Mouse (Mus musculus): Measurements from ENCODE around the gene Pla2g3.
A peak's percentile ranks its signal among the peaks of the same experiment; 100 is the strongest.

The Pla2g3 gene

DNA sequence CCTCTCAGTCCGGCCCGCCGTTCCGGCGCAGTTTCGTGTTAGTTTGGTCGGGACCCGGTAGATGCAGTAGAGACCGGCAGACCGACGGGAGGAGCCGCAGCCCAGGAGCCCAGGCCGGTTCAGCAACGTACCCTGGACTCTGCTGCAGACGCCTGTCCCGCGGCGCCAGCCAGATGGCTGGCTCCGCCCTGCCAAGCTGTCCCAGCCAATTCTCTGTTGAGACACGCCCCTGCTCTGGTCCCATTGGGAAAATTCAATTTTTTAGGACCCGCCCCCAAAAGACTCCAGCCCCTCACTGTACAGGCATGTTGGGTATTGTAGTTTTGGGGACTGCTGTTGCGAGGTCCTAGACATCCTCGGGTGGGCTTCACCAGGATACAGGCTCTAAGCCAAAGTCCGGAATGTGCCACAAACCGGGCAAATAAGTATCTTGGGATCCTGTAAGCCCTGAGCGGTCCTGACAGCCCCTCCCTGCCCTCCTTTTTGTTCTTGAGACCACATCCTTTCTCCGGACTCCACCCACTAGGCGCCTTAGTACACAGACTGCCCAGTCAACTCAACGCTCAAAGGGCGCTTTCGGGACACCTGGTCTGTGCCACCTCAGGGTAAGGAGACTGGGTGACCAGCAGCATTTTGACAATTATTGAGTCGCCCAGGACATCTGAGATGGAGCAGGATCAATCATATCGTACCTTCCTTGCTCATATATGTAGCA lies 51.2 kb downstream of the Pla2g3 start:
- DNase-seq = peak; percentile 94

DNA sequence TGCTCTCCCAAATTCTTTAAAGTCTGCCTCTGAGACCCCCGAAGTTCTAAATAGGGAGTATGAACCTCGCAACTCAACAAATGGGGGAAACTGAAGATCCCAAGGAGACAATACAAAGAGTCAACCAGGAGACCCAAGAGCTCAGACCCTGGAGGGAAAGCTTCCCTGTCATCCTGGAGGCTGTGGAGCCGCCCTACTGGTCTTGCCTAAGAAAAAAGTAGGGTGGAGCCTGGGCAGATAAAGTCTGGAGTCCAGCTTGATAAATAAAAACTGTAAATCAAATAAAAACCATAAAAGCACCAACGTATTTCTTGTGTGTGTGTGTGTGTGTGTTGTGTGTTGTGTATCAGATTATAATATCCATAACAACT lies 51.7 kb downstream of the Pla2g3 start:
- no peak for DNase-seq

DNA sequence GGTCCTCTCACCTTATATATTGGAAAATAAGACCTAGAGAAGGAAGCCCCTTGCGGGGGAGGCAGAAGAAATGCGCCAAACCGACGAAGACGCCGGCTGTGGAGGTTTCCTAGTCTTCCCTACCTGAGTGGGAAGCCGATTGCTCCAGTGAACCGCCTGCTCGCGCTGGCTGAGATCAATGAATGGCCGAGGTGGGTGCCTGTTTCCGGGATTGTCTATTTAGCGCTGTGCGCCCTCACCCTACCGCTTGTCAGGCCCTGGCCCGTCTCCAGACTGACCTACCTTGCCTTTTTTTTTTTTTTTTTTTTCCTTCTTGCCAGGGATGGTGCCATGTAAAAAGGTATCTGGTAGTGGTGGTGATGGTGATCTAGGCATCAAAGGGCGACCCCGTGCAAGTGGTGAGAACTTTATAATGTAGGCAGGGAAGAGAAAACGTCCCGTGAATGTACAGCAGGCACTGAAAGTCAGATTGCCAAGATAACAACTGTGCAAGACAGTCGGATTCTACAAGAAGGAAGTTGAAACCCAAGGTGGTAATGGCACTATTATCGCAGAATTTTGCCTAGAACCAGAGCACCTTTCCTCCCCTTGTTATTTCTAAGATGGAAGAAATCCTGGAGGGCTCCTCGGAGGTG lies 52.5 kb downstream of the Pla2g3 start, which contains the start of gene Smtn:
Smtn (minus strand) TSS at position 162 of the 635 bp plus-strand sequence.
- peak; percentile 39 for DNase-seq

DNA sequence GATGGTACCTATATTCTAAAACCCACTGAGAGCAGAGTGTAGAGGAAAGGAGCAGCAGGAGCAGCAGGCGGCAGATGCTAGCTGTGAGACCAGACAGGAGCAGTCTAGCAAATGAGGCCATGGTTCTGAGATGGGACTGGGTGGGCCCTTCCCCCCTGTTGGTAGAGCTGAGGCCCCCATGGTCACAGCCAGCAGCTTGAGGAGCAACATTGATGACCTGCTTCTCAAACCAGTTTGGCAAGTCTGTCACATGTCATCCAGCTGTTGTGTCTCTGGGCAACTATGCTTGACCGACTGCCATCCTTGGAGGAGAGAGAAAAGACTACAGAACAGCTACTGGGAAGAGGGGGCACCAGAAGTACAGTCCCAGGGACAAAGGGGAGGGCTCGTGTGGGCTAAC lies 53.8 kb downstream of the Pla2g3 start:
- peak; percentile 13 for DNase-seq

DNA sequence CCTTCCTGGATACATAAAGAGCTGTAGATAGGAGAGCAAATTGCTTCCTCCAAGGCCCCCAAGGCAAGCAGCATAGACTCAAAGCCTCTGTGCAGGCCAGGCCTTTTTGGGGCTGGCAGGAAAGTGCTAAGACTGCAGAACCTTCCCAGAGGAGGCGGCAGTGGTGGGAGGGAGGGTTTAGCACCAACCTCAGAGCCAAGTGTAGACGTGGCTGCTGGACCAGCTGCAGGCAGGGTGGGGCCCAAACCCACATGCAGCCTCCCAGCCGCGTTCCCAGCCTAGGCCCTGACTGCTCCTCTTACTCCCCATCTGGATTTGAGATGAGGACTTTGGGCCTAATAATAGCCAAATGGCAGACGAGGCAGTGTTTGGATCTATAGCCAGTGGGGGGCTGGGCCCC lies 54.9 kb downstream of the Pla2g3 start:
- no peak for DNase-seq

DNA sequence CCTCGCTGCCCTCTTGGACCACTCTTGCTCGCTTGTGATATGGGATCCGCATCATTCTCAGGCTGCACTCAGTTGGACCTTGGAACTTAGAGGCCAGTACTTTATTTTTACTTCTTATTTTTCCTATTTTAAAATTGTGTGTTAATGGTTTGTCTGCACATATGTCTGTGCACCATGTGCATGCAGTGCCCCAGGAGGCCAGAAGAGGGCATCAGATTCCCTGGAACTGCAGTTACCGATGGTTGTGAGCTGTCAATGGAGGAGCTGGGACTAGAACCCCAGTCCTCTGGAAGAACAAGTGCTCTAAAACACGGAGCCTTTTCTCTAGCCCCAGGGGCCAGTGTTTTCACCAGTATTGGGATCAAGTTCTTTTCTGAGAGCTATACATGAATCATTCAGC lies 56.3 kb downstream of the Pla2g3 start:
- DNase-seq = no peak

DNA sequence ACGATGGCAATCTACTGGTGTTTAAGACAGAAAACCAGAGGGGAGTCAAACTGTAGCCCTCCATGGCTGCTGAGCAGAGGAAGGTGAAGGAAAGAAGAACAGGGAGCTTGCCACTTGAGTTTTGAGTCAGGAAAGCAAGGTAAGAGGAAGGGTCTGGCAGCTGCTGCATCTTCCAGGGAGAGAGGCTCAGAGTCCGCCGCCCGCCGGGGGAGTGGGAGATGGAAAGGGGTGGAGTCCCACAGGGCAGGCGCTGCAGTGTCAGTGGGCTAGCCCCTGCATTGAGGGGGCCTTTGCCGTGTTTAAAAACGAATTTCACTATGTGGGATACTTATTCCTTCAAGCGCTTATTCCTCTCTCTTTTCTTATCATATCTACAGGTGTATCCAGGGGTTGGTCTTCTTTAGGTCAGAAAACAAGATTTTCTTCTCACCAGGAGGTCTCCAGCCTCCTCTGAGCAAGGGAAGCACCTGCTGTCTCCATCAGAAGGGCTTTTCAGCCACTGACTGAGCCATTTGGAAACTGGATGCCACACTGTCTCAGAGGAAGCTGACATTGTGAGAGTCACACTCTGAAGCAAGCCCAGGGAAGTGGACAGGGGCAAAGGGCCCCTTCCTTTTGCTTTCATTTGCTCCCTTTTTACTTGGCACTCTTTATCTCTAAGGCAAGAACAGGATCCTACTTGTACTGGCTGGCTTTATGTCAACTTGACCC lies 57.6 kb downstream of the Pla2g3 start:
- DNase-seq = no peak

DNA sequence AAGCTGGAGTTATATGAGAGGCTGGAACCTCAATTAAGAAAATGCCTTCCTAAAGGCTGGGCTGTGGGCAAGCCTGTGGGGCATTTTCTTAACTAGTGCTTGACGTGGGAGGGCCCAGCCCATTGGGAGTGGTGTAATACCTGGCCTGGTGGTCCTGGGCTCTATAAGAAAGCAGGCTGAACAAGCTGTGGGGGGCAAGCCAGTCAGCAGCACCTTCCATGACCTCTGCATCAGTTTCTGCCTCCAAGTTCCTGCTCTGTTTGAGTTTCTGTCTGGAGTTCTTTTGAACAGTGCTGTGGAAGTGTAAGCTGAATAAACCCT lies 58.1 kb downstream of the Pla2g3 start:
- DNase-seq = no peak

DNA sequence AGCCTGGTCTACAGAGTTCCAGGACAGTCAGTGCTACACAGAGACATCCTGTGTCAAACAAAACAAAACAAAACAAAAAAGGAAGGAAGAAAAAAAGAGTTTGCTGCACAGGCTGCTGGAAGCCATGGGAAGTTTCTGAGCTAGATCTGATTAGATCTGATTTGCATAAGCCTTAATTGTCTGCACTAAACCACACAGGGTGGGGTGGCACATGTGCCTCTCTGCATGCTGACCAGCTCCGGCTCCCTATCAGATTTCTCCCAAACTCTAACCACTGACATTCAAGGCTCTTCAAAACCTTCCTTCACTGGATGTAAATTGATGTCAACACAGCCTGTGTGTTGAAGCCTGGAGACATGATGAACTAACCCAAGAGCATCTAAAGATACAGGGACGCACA lies 59.0 kb downstream of the Pla2g3 start:
- DNase-seq = no peak

DNA sequence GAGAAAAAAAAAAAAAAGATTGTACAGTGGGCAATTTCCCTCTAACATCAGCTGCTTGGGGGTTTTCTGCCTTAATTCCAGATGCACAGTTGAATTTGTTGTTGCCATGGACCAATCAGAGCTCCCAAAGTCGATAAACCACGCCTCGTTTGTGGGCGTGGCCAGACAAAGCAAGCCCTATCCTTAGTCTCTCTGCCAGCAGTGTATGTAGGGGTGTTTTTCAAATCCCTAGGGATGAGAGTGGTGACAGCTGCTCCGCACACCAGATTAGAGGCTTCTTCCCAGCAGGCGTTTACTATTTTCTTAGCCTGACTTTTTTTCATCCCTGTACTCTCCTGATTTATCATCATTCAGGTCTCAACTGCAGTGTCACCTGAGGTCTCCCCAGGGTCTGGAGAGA lies 59.9 kb downstream of the Pla2g3 start:
- no peak for DNase-seq

DNA sequence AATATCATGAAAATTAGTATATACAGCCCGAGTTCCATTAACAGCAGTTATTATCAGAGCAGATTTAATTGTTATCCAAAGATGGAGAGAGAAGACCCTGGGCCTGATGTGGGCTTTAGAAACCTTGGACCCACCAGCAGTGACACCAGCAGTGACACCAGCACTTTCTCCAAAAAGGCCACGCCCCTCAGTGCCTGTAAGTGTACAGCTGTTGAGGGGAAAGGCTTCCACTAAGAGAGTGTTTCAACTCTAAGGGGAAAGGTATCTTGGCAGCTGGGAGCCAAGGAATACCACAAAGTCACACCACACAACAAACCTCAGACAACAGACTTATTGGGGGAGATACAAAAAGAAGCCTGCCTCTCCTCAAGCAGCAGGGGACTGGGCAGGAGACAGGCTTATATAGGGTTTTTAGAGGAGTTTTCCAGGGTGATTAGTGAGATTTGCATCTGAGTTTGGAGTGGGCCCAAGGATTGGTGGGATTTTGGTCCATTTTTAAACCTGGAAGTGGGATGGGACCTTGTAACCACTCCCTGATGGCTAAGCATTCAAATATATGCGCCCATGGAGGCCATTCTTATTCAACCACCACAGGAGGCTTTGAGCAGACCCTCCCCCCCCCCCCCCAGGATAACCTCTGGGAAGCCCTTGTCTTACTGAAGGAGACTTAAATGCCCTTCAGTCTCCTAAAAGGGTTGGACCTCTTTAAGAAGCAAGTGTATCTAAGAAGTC lies 60.6 kb downstream of the Pla2g3 start:
- DNase-seq = no peak

Data from cerebellum, adult 9-11 months (tissue).